Mouse (Mus musculus): ENCODE measurements around the gene Usp5.

The Usp5 gene

GRCm38 (mm10) chr6:124767920-124768703 lies 61.2 kb downstream of the Usp5 start:
- no peaks in the 10 kb centered on the region for H3K27me3 ChIP-seq (ENCODE audit: control insufficient read depth, insufficient read depth, low read length, poor library complexity, severe bottlenecking)
- H3K36me3 ChIP-seq (ENCODE audit: control insufficient read depth, insufficient read depth, low read length, poor library complexity, severe bottlenecking) = no peaks in the 10 kb centered on the region
- peak; percentile 24 for DNase-seq (ENCODE audit: low read depth, low spot score)

- DNase-seq (ENCODE audit: low read depth, low spot score) = no peak
- Histone ChIP-seq H3K27me3 (ENCODE audit: control insufficient read depth, insufficient read depth, low read length, poor library complexity, severe bottlenecking) (no peaks in the 10 kb centered on the region), H3K36me3 (ENCODE audit: control insufficient read depth, insufficient read depth, low read length, poor library complexity, severe bottlenecking) (no peaks in the 10 kb centered on the region)
Observed at GRCm38 (mm10) chr6:124767536-124767919, 61.8 kb downstream of the Usp5 start.

- Histone ChIP-seq H3K27me3 (ENCODE audit: control insufficient read depth, insufficient read depth, low read length, poor library complexity, severe bottlenecking) (no peaks in the 10 kb centered on the region), H3K36me3 (ENCODE audit: control insufficient read depth, insufficient read depth, low read length, poor library complexity, severe bottlenecking) (no peaks in the 10 kb centered on the region)
- DNase-seq (ENCODE audit: low read depth, low spot score) = no peak
Observed at GRCm38 (mm10) chr6:124765951-124766350, 63.3 kb downstream of the Usp5 start.

All from splenic B cell, adult 2 months (primary cell).